Mouse (Mus musculus): ENCODE results near the gene Nav2. TPM values are rescaled to one million over a fixed set of nuclear protein-coding genes. Genes with fewer than 3 reads are reported as not detected.

Gene Nav2
- polyA plus RNA-seq, 1 experiment from 2014 or later: 34.2 TPM

DNA sequence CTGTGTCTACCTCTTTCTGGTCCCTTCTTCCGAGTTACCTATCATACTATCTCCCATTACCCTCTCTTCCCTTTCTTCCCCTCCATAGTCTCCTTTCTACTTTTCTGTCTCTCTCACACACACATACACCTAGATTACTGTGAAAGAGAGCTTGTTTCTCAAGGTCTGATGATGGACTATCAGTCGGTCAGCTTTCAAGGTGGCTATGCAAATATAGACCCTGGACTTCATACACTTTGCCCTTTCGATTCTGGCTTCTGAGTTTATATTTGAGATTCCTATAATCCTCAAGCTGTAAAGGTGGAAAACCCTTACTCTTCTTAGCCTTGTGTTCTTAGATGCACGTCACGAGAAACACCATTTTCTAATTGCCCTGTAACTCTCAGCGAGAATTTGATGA, 515.4 kb downstream of the Nav2 start:
- no peak overlapping the region for H3K4me2 ChIP-seq (ENCODE audit: low read depth, low read length)
- no peak overlapping the region for H3K4me3 ChIP-seq (ENCODE audit: low read length)
- H3K36me3 ChIP-seq (ENCODE audit: control insufficient read depth, insufficient read depth): peaks cover 9% of the 10 kb centered on the region
- 82% methylated on average over 6 of the region's 6 CpGs for WGBS
- no peak overlapping the region for H3K9ac ChIP-seq (ENCODE audit: low read length)
- H3K27ac ChIP-seq (ENCODE audit: low read length): no peak overlapping the region
- no peak for ATAC-seq (replicated peaks; ENCODE audit: extremely low read depth, insufficient read depth, low FRiP score)
- no peaks in the 10 kb centered on the region for H3K27me3 ChIP-seq (ENCODE audit: control insufficient read depth, insufficient read depth, low read length)
- H3K9me3 ChIP-seq (replicated peaks; ENCODE audit: control insufficient read depth, low read length): no peaks in the 10 kb centered on the region
- no peaks in the 10 kb centered on the region for H3K4me1 ChIP-seq (ENCODE audit: control insufficient read depth, insufficient read depth, low read length)

- H3K36me3 ChIP-seq (ENCODE audit: control insufficient read depth, insufficient read depth): peaks cover 2% of the 10 kb centered on the region; the same call in 1 of the 2 replicates
- H3K9ac ChIP-seq (ENCODE audit: low read length): peak overlapping the region; percentile 10; the same call in 1 of the 2 replicates
- no peaks in the 10 kb centered on the region for H3K9me3 ChIP-seq (replicated peaks; ENCODE audit: control insufficient read depth, low read length)
- no peak for ATAC-seq (replicated peaks; ENCODE audit: extremely low read depth, insufficient read depth, low FRiP score)
- H3K27ac ChIP-seq (ENCODE audit: low read length): no peak overlapping the region
- H3K27me3 ChIP-seq (ENCODE audit: control insufficient read depth, insufficient read depth, low read length): no peaks in the 10 kb centered on the region
- no peak overlapping the region for H3K4me2 ChIP-seq (ENCODE audit: low read depth, low read length)
- H3K4me1 ChIP-seq (ENCODE audit: control insufficient read depth, insufficient read depth, low read length): no peaks in the 10 kb centered on the region
- H3K4me3 ChIP-seq (ENCODE audit: low read length): no peak overlapping the region
- 44% methylated on average over 4 of the region's 4 CpGs for WGBS
These were observed 517.5 kb downstream of the Nav2 start for GRCm38 (mm10) chr7:49426060-49426459.

DNA sequence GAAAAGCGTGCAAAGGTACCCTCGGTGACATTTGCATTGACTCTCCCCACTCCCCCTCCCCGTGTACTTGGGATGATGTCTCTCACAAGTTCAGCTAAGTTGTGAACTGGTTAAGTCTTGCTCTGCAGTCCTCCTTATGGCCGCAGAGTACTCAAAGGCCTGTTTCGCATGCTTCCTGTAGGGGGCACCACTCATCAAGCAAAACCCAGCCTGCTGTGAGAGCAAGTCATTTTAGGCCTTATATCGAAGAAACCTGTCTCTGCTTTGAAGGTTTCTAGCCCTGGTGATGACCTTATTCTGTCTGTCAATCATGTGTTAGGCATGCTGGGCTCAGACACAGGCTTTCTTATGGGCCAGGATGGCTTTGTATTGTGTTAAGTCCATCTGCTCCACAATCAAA, 519.3 kb downstream of the Nav2 start:
- Histone ChIP-seq H3K9ac (ENCODE audit: low read length) (no peak overlapping the region), H3K4me2 (ENCODE audit: low read depth, low read length) (no peak overlapping the region), H3K4me3 (ENCODE audit: low read length) (no peak overlapping the region), H3K9me3 (replicated peaks; ENCODE audit: control insufficient read depth, low read length) (no peaks in the 10 kb centered on the region), H3K27me3 (ENCODE audit: control insufficient read depth, insufficient read depth, low read length) (no peaks in the 10 kb centered on the region), H3K4me1 (ENCODE audit: control insufficient read depth, insufficient read depth, low read length) (no peaks in the 10 kb centered on the region), H3K36me3 (ENCODE audit: control insufficient read depth, insufficient read depth) (peaks cover 7% of the 10 kb centered on the region), H3K27ac (ENCODE audit: low read length) (no peak overlapping the region)
- 41% methylated on average over 6 of the region's 6 CpGs for WGBS
- no peak for ATAC-seq (replicated peaks; ENCODE audit: extremely low read depth, insufficient read depth, low FRiP score)

DNA sequence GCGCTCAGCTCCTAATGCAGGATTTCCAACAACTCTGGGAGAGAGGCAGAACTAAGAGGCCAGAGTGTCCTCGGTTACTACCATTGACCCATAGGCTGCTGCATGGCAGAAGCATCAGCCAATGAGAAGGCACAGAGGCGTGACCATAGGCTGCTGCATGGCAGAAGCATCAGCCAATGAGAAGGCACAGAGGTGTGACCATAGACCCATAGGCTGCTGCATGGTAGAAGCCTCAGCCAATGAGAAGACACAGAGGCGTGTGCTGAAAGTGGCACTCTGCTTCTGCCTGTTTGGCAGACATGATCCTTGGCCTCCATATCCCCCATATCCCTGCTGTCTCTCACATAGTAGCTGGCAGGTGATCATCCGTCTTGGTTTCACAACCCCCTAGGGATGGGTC, 520.4 kb downstream of the Nav2 start:
- Histone ChIP-seq H3K4me3 (ENCODE audit: low read length) (no peak overlapping the region), H3K27ac (ENCODE audit: low read length) (no peak overlapping the region), H3K36me3 (ENCODE audit: control insufficient read depth, insufficient read depth) (peaks cover 4% of the 10 kb centered on the region; the same call in 1 of the 2 replicates), H3K9me3 (replicated peaks; ENCODE audit: control insufficient read depth, low read length) (no peaks in the 10 kb centered on the region), H3K27me3 (ENCODE audit: control insufficient read depth, insufficient read depth, low read length) (no peaks in the 10 kb centered on the region), H3K9ac (ENCODE audit: low read length) (no peak overlapping the region), H3K4me1 (ENCODE audit: control insufficient read depth, insufficient read depth, low read length) (no peaks in the 10 kb centered on the region), H3K4me2 (ENCODE audit: low read depth, low read length) (no peak overlapping the region)
- WGBS: 74% methylated on average over 5 of the region's 5 CpGs
- peak; percentile 67 for ATAC-seq (replicated peaks; ENCODE audit: extremely low read depth, insufficient read depth, low FRiP score)

GRCm38 (mm10) chr7:49430808-49431207, 522.3 kb downstream of the Nav2 start:
- Histone ChIP-seq H3K4me2 (ENCODE audit: low read depth, low read length) (no peak overlapping the region), H3K9ac (ENCODE audit: low read length) (no peak overlapping the region), H3K4me1 (ENCODE audit: control insufficient read depth, insufficient read depth, low read length) (no peaks in the 10 kb centered on the region), H3K4me3 (ENCODE audit: low read length) (no peak overlapping the region), H3K27ac (ENCODE audit: low read length) (no peak overlapping the region), H3K9me3 (replicated peaks; ENCODE audit: control insufficient read depth, low read length) (no peaks in the 10 kb centered on the region), H3K36me3 (ENCODE audit: control insufficient read depth, insufficient read depth) (peaks cover 4% of the 10 kb centered on the region; the same call in 1 of the 2 replicates), H3K27me3 (ENCODE audit: control insufficient read depth, insufficient read depth, low read length) (no peaks in the 10 kb centered on the region)
- no peak for ATAC-seq (replicated peaks; ENCODE audit: extremely low read depth, insufficient read depth, low FRiP score)
- WGBS: 79% methylated on average over 7 of the region's 7 CpGs

DNA sequence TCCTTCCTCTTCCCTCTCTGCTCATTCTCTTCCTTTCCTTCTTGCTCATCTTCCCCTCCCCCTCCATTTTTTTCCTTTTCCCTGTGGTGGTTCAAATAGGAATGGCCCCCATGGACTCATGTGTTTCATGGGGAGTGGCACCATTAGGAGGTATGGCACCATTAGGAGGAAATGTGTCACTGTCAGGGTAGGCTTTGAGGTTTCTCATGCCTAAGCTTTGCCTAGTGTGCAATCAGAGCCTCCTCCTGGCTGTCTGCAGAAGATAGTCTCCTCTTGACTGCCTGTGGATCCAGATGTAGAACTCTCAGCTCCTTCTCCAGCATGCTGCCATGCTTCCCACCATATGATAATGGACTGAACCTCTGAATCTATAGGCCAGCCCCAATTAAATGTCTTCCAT, 525.4 kb downstream of the Nav2 start:
- ATAC-seq (replicated peaks; ENCODE audit: extremely low read depth, insufficient read depth, low FRiP score): no peak
- Histone ChIP-seq H3K27ac (ENCODE audit: low read length) (no peak overlapping the region), H3K9ac (ENCODE audit: low read length) (no peak overlapping the region), H3K4me1 (ENCODE audit: control insufficient read depth, insufficient read depth, low read length) (peaks cover 14% of the 10 kb centered on the region), H3K4me2 (ENCODE audit: low read depth, low read length) (no peak overlapping the region), H3K36me3 (ENCODE audit: control insufficient read depth, insufficient read depth) (peaks cover 4% of the 10 kb centered on the region; the same call in 1 of the 2 replicates), H3K9me3 (replicated peaks; ENCODE audit: control insufficient read depth, low read length) (no peaks in the 10 kb centered on the region), H3K27me3 (ENCODE audit: control insufficient read depth, insufficient read depth, low read length) (no peaks in the 10 kb centered on the region), H3K4me3 (ENCODE audit: low read length) (no peak overlapping the region)

- Histone ChIP-seq H3K27ac (ENCODE audit: low read length) (no peak overlapping the region), H3K27me3 (ENCODE audit: control insufficient read depth, insufficient read depth, low read length) (no peaks in the 10 kb centered on the region), H3K4me1 (ENCODE audit: control insufficient read depth, insufficient read depth, low read length) (peaks cover 15% of the 10 kb centered on the region), H3K9me3 (replicated peaks; ENCODE audit: control insufficient read depth, low read length) (no peaks in the 10 kb centered on the region), H3K4me3 (ENCODE audit: low read length) (no peak overlapping the region), H3K4me2 (ENCODE audit: low read depth, low read length) (no peak overlapping the region), H3K36me3 (ENCODE audit: control insufficient read depth, insufficient read depth) (peaks cover 4% of the 10 kb centered on the region; the same call in 1 of the 2 replicates), H3K9ac (ENCODE audit: low read length) (no peak overlapping the region)
- WGBS: 76% methylated on average over 7 of the region's 7 CpGs
- no peak for ATAC-seq (replicated peaks; ENCODE audit: extremely low read depth, insufficient read depth, low FRiP score)
These were observed 528.0 kb downstream of the Nav2 start for GRCm38 (mm10) chr7:49436492-49436891.

DNA sequence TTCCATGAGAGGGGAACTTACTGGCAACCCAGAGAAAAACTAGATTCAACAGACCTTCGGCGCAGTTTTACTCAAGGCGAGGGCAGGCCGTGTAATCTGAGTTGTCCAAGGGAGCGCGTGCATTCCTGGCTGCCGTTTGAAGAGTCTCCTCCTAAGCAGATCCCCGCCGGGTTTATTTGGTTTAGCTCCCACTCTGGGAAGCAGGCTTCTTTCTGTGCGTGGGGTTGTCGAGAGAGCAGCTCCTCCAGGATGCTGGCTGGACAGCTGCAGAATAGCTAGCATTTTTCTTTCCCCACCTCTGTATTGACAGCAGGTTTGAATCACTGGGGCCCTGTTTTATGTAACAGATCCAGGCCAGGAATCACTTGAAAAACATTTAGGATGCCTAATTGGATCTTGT, 529.4 kb downstream of the Nav2 start:
- H3K27ac ChIP-seq (ENCODE audit: low read length): peak overlapping the region; percentile 41
- WGBS: 17% methylated on average over 11 of the region's 11 CpGs
- ATAC-seq (replicated peaks; ENCODE audit: extremely low read depth, insufficient read depth, low FRiP score): 0 out of 2 replicates have a peak, but pooled peaks have one; percentile 43
- H3K9me3 ChIP-seq (replicated peaks; ENCODE audit: control insufficient read depth, low read length): no peaks in the 10 kb centered on the region
- peaks cover 15% of the 10 kb centered on the region for H3K4me1 ChIP-seq (ENCODE audit: control insufficient read depth, insufficient read depth, low read length)
- H3K27me3 ChIP-seq (ENCODE audit: control insufficient read depth, insufficient read depth, low read length): no peaks in the 10 kb centered on the region
- no peaks in the 10 kb centered on the region for H3K36me3 ChIP-seq (ENCODE audit: control insufficient read depth, insufficient read depth)
- H3K9ac ChIP-seq (ENCODE audit: low read length): no peak overlapping the region
- H3K4me2 ChIP-seq (ENCODE audit: low read depth, low read length): no peak overlapping the region
- H3K4me3 ChIP-seq (ENCODE audit: low read length): no peak overlapping the region

GRCm38 (mm10) chr7:49439136-49439535, 530.6 kb downstream of the Nav2 start:
- 0 out of 2 replicates have a peak, but pooled peaks have one; percentile 11 for ATAC-seq (replicated peaks; ENCODE audit: extremely low read depth, insufficient read depth, low FRiP score)
- no peak overlapping the region for H3K9ac ChIP-seq (ENCODE audit: low read length)
- no peaks in the 10 kb centered on the region for H3K9me3 ChIP-seq (replicated peaks; ENCODE audit: control insufficient read depth, low read length)
- no peaks in the 10 kb centered on the region for H3K27me3 ChIP-seq (ENCODE audit: control insufficient read depth, insufficient read depth, low read length)
- H3K27ac ChIP-seq (ENCODE audit: low read length): no peak overlapping the region; the same call in 1 of the 2 replicates
- H3K4me2 ChIP-seq (ENCODE audit: low read depth, low read length): no peak overlapping the region
- 34% methylated on average over 2 of the region's 2 CpGs for WGBS
- H3K4me1 ChIP-seq (ENCODE audit: control insufficient read depth, insufficient read depth, low read length): peaks cover 15% of the 10 kb centered on the region
- no peak overlapping the region for H3K4me3 ChIP-seq (ENCODE audit: low read length)
- H3K36me3 ChIP-seq (ENCODE audit: control insufficient read depth, insufficient read depth): no peaks in the 10 kb centered on the region

Data from heart, embryonic 16.5 days (tissue).